Mouse (Mus musculus): ENCODE measurements around the gene Utp15.

The Utp15 gene

GRCm38 (mm10) chr13:98262636-98263457 lies at the start of gene Utp15, which contains the start of gene Ankra2:
Gene Utp15, minus strand, starts transcription at chr13:98263041.
Gene Ankra2, plus strand, starts transcription at chr13:98263074.
- DNase-seq = peak; percentile 99

- DNase-seq = no peak
Measured at GRCm38 (mm10) chr13:98311597-98311996, 48.8 kb upstream of the Utp15 start.

GRCm38 (mm10) chr13:98308724-98309123 lies 45.9 kb upstream of the Utp15 start:
- DNase-seq = no peak

GRCm38 (mm10) chr13:98308004-98308403 lies 45.2 kb upstream of the Utp15 start:
- DNase-seq = no peak

GRCm38 (mm10) chr13:98306852-98307475 lies 44.1 kb upstream of the Utp15 start:
- DNase-seq = no peak

GRCm38 (mm10) chr13:98306393-98306792 lies 43.6 kb upstream of the Utp15 start:
- DNase-seq = no peak

GRCm38 (mm10) chr13:98305257-98305656 lies 42.4 kb upstream of the Utp15 start:
- DNase-seq = no peak

GRCm38 (mm10) chr13:98298833-98299758 lies 36.3 kb upstream of the Utp15 start:
- DNase-seq = peak; percentile 77

- DNase-seq = no peak
Measured at GRCm38 (mm10) chr13:98297883-98298482, 35.1 kb upstream of the Utp15 start.

- no peak for DNase-seq
Measured at GRCm38 (mm10) chr13:98296072-98296471, 33.2 kb upstream of the Utp15 start.

- DNase-seq = no peak
Measured at GRCm38 (mm10) chr13:98291712-98292111, 28.9 kb upstream of the Utp15 start.

- no peak for DNase-seq
Measured at GRCm38 (mm10) chr13:98290719-98291118, 27.9 kb upstream of the Utp15 start.

GRCm38 (mm10) chr13:98280990-98281650 lies 18.3 kb upstream of the Utp15 start:
- no peak for DNase-seq

GRCm38 (mm10) chr13:98279686-98280085 lies 16.8 kb upstream of the Utp15 start, which contains the start of gene Gm21976:
Gene Gm21976, plus strand, starts transcription at chr13:98279887.
- DNase-seq = no peak

GRCm38 (mm10) chr13:98277501-98277900 lies 14.7 kb upstream of the Utp15 start:
- no peak for DNase-seq

- no peak for DNase-seq
Measured at GRCm38 (mm10) chr13:98276253-98276652, 13.4 kb upstream of the Utp15 start.

GRCm38 (mm10) chr13:98275646-98276045 lies 12.8 kb upstream of the Utp15 start:
- DNase-seq = no peak

- DNase-seq = no peak
Measured at GRCm38 (mm10) chr13:98274023-98274422, 11.2 kb upstream of the Utp15 start.

GRCm38 (mm10) chr13:98264111-98264510 lies 1.3 kb upstream of the Utp15 start:
- no peak for DNase-seq

GRCm38 (mm10) chr13:98263458-98263987 lies 682 bp upstream of the Utp15 start:
- DNase-seq = no peak

- DNase-seq = peak; percentile 47
Measured at GRCm38 (mm10) chr13:98254921-98255320, 7.9 kb downstream of the Utp15 start.

- no peak for DNase-seq
Measured at GRCm38 (mm10) chr13:98249594-98249993, 13.2 kb downstream of the Utp15 start.
